Mouse (Mus musculus) megakaryocyte, embryonic 14.5 days (primary cell): Measurements from ENCODE around the gene Tenm3.

Experiments used
- FLI1 ChIP-seq: IDR thresholded peaks from 2 replicates; pipeline ENCODE4 v1.6.1; 2012; ENCODE audit warnings: low read length, inconsistent platforms, mixed read lengths
- GATA1 ChIP-seq: IDR thresholded peaks from 3 replicates; pipeline ENCODE4 v1.6.1; 2012; ENCODE audit warnings: mixed read lengths, low read length, inconsistent platforms, borderline replicate concordance

GRCm38 (mm10) chr8:48178993-48179392 is 664.8 kb downstream of the Tenm3 start:
- TF ChIP-seq GATA1 (no peak), FLI1 (no peak)
